Mouse (Mus musculus) brown adipose tissue, adult 24 weeks (tissue): ENCODE measurements around the gene Tmem178. TPM values are rescaled to one million over a fixed set of nuclear protein-coding genes. Genes with fewer than 3 reads are reported as not detected.

Experiments
- H3K27ac ChIP-seq: fragments of 200-500 bp; replicated peaks from 2 replicates; pipeline ENCODE4 v1.5.1; 2012; ENCODE audit warnings: low read depth, mild to moderate bottlenecking, low read length
- H3K4me1 ChIP-seq: fragments of 200-500 bp; 2 replicates; pipeline ENCODE4 v1.6.1; 2012; ENCODE audit warnings: low read length, mixed read lengths; ENCODE audit not compliant: control insufficient read depth, insufficient read depth, insufficient read length
- H3K4me3 ChIP-seq: fragments of 200-500 bp; 2 replicates; pipeline ENCODE4 v1.5.1; 2012; ENCODE audit warnings: low read depth, mild to moderate bottlenecking, low read length, moderate library complexity; ENCODE audit not compliant: insufficient read depth
- polyA plus RNA-seq: library from polyadenylated mRNA; stranded (reverse); fragments of >200 nt; gene quantifications from 2 replicates; pipeline ENCODE4 v1.2.4, GENCODE M21; 2012; ENCODE audit not compliant: missing spikeins, insufficient read depth, insufficient read length

Tmem178 gene
- not detected in 2 replicates for polyA plus RNA-seq

DNA sequence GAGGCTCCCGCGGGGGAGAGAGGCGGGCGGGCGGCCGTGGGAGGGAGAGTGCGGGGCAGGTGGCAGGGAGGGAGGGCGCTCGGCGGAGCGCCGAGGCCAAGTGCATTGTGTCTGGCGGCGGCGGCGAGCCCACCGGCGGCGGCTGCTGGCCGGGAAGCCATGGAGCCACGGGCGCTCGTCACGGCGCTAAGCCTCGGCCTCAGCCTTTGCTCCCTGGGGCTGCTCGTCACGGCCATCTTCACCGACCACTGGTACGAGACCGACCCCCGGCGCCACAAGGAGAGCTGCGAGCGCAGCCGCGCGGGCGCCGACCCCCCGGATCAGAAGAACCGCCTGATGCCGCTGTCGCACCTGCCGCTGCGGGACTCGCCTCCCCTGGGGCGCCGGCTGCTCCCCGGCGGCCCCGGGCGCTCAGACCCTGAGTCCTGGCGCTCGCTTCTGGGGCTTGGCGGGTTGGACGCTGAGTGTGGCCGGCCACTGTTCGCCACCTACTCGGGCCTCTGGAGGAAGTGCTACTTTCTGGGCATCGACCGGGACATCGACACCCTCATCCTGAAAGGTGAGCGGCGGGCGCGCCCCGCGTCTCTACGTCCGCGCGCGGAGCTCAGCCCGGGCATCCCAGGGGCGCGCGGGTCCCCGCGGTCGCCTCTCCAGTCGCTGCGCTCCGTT lies at the start of gene Tmem178:
Tmem178 (plus strand) TSS at position 103 of the 669 bp plus-strand sequence.
- no peaks in the 10 kb centered on the region for H3K4me1 ChIP-seq
- peak within 1 kb of the TSS; percentile 59 for H3K4me3 ChIP-seq
- H3K27ac ChIP-seq: no peak within 1 kb of the TSS

DNA sequence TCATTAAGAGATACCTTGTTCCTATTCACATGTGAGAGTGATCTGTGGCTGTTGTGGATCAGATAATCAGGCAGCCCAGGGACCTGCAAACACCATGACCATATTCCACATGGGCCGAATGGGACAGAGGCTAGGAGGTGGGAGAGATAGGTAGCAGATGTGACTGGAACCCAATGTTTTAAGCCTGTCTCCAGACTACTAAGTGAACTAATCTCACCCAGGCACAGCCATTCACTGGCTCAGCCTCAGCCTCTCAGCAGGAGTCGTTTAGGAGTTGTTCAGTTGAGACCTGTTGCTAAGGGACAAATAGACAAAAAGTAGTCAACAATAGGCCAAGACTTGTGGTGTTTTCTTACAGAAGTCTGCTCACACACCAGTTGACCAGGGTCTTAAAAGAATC lies 48.0 kb upstream of the Tmem178 start:
- H3K4me1 ChIP-seq: peaks cover 13% of the 10 kb centered on the region
- no peak overlapping the region for H3K4me3 ChIP-seq
- no peak overlapping the region for H3K27ac ChIP-seq

DNA sequence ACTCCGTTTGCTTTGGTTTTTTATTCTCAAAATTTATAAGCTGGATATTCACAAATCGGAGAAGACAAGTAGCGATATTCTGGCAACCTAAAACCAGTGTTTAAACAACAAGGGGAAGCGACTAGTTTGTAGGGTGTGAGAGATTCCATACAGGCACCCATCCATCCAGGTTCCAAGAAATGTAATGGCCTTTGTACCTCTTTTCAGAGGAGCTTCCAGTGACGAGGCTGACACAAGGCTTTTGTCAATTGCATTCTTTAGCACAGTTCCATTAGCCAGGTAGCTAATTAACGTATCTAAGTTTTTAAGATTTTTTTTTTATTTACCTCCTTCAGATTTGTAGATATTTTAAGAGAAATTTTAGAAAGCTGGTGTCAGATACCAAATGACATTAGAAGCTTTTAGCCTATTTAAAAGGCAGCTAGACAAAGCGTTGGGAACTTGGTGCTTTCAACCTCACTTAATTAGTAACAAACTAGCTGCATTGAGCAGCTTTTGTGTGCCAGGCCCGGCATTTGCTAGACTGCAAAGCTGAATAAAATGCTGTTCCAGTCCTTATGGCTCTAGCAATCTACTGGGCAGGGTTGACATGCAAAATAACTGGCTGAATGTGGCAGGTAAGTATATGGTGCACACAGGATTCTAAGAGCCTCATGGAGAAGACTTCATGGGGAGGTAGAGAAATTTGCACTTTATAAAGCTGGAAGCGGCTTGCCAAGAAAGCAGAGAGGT lies 46.6 kb upstream of the Tmem178 start:
- Histone ChIP-seq H3K4me3 (no peak overlapping the region), H3K27ac (no peak overlapping the region), H3K4me1 (peaks cover 8% of the 10 kb centered on the region)

DNA sequence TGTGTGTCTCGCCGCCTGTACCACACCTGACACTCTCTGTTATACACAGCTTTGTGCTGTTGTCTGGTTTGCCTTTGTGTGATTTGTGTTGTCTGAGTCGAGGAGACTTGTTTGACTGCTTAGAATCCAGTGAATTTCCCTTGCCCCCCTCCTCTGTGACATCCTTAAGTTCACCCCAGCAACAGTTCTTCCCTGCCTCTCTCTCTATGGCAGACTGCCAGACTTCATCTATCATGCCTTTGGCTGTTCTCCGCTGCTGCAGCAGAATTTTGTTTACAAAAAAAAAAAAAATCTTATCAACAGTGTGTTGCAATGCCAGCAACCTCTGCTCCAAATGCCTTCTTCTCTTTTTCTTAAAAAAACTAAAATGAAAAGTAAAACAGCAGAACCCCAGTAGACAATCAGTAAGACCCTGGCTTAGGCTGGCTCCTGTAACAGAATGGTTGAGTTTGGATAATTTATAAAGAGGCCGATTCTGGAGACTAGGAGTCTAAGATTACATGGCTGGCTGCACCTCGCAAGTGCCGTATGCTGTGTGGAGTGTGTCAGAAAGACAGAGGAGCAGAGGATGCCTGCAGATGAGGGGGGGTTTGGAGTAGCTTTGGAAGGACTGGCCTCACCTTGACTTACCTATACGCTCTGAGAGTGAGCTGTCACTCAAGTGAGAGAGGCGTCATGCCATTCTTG lies 44.8 kb upstream of the Tmem178 start:
- no peak overlapping the region for H3K27ac ChIP-seq
- H3K4me1 ChIP-seq: peaks cover 8% of the 10 kb centered on the region
- no peak overlapping the region for H3K4me3 ChIP-seq

DNA sequence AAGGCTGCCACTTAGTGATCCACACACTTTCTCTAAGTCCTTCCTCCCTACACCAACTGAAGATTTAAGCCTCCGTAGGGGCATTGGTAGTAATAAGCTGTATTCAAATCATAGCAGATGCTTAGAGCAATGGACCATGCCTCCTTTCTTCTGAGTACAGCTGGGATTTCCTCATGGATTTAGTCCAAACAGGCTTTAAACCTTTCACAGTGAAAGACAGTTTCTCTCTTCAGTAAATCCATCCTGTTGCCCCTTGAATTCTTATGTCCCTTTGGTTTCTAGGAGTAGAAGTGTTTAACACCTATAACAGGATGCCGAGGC lies 44.3 kb upstream of the Tmem178 start:
- no peak overlapping the region for H3K27ac ChIP-seq
- H3K4me1 ChIP-seq: peaks cover 8% of the 10 kb centered on the region
- no peak overlapping the region for H3K4me3 ChIP-seq

DNA sequence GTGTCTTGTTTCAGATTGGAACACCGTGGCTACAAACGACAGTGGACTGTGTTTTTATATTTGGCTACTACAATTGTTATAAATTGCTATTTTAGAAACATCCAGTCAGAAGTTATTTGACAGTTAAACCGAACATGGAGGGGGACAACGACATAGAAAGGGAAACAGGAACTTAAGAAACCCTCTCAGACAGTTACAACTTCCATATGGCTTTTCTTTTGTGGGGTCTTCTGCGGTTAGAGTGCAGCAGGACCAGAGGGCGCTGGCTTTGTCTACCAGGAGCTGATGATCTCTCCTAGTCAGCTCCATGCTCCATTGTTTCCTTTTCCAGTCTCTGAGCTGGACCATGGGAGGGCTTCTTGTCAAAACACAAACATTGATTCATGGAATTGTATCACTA lies 42.5 kb upstream of the Tmem178 start:
- Histone ChIP-seq H3K27ac (no peak overlapping the region), H3K4me3 (no peak overlapping the region), H3K4me1 (peaks cover 8% of the 10 kb centered on the region)

DNA sequence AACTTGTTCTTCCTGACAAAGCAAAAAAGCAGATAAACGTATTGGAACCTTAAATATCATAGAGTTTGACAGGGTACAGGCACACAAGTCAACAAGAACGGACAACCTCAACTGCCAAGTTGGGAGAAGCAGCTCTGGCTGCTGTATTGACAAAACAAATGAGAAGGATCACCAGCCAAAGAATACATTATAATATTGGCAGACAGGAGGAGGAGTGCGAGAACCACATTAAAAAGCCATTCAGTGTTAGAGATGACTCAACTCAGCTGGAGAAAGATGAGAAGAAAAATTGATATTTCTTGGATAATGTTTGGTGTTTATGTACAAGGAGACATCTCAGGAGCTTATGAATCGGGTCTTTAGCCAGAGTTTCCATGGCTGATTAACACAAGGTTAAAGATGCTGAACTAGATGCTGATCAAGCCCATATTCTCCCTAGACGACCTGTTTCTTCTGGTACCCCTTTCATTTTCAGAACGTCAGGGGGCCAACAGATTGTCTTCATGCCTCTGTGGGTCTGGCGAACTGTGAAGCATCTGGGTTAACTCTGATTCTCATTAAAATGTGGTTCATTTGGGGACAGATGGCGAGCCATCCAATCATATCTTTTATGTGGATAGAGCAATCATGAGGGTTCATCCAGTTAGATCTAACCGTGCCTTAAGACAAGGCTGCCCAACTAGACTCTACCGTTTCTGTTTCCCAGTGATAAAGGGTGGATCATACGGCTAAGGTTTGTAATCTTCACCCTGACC lies 41.1 kb upstream of the Tmem178 start:
- H3K4me1 ChIP-seq: peaks cover 8% of the 10 kb centered on the region
- H3K27ac ChIP-seq: no peak overlapping the region
- H3K4me3 ChIP-seq: no peak overlapping the region

DNA sequence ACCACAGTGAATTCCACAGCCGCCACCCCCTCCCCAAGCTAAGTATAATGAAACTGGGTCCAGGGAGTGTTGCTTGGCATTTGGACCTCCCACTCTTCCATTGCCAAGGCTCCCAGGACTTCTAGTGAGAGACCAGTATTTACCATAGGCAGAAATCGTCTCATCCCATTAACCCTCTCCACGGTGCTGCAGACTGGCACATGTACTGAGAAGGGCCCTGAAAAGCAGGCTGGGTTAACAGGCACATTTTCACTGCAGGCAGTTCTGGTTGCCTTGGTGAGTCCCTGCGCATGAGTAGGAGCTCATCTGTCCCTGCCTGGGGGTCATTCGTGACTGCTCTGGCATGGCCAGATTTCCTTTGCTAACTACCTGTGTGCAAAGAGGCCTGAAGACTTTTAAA lies 40.4 kb upstream of the Tmem178 start:
- H3K27ac ChIP-seq: no peak overlapping the region

DNA sequence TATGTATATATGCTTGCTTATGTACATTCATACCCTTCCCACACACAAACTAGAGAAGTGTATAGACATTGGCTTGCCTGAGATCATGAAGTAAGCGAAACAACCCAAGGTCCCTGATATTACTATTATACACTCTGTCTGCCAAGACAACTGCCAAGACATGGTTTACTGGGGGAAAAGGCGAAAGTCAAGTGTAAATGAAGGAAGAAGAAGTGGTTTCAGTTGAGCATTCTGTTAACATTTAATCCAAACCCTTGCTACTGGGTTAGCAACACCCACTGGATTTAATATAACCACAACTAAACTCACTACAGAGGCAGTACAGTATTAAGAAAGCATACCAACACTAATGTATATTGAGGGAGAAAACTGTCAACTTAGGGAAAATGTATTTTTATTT lies 28.8 kb upstream of the Tmem178 start:
- Histone ChIP-seq H3K4me3 (no peak overlapping the region), H3K4me1 (no peaks in the 10 kb centered on the region), H3K27ac (no peak overlapping the region)

More for the DNA sequence above, 40.4 kb upstream of the Tmem178 start:
- Histone ChIP-seq H3K4me3 (no peak overlapping the region), H3K4me1 (peaks cover 2% of the 10 kb centered on the region; the same call in 1 of the 2 replicates)

DNA sequence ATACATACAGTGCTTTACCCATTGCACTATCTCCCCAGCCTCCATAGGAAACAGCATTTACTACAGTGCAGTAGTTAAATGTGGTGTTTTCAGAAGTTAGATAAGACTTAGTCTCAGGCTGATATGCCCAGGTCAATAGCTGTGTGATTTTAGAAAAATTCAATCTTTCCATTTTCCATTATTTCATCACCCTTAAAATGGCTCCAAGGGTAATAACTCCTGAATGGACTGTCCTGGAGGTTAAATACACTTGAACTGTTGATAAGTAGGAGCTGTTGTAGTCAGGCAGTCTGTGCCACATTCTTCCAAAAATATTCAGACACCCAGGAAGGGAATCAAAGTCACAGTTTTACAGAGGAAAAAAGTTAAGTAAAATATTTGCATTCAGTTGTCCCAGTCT lies 25.2 kb upstream of the Tmem178 start:
- H3K4me1 ChIP-seq: 0 out of 2 replicates have a peak, but pooled peaks cover 2% of the 10 kb centered on the region
- H3K4me3 ChIP-seq: no peak overlapping the region
- H3K27ac ChIP-seq: no peak overlapping the region

DNA sequence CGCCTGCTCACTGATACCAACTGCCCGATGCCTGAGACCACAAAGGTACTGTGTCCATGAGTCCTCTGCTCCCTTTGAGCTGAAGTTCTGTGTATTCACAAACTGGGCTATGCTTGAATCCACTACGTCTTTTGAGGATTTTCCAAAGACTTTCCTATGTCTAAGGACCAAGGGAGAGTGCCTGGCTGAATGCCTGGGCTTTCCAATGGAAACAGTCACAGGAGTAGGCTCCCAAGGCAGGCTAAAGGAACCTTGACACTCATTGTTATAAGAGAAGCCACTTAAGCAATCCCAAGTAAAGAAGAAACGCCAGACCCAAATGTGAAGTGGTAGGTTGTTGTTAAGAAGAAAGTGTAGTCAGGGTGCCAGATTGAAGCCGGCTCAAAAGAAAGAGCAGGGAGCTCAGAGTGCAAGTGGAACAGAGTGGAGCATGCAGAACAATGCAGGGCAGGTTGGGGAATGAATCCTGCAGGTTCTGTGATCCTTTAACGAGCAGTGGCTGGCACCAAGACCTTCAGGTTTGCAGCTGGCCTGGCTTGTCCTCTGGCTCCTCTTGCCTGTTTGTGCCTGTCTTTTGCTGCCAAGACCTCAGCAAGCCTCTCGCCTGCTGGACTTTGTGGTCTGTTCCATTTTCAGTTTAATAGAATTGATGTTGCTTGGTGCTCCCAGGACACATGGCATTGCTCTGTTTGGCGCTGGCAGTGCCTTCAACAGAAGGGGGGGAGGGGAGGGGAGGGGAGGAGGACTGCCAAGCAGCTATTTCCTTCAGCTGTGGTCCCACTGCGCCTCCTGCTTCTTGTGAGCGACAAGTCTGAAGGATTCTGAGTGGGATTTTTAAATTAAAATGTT lies 22.9 kb upstream of the Tmem178 start:
- Histone ChIP-seq H3K4me3 (no peak overlapping the region), H3K27ac (no peak overlapping the region), H3K4me1 (0 out of 2 replicates have a peak, but pooled peaks cover 2% of the 10 kb centered on the region)

DNA sequence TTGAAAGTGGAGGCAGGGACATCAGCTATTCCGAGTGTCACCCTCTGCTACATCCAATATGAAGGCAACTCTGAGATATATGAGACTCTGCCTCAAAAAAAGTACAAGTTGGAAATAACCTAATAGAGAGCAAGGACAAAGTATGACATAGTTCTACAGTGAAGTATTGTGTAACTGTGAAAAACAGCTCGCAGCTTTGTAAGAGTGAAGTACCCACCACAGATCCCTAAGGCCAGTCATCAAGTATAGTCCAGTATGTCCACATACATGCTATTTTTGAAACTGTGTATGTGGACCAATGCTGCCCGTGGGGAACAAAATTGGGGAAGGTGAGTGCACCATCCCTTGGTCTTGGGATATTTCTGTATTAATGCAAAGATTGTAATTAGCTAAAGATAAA lies 18.9 kb upstream of the Tmem178 start:
- H3K27ac ChIP-seq: no peak overlapping the region
- no peak overlapping the region for H3K4me3 ChIP-seq
- 0 out of 2 replicates have a peak, but pooled peaks cover 2% of the 10 kb centered on the region for H3K4me1 ChIP-seq

DNA sequence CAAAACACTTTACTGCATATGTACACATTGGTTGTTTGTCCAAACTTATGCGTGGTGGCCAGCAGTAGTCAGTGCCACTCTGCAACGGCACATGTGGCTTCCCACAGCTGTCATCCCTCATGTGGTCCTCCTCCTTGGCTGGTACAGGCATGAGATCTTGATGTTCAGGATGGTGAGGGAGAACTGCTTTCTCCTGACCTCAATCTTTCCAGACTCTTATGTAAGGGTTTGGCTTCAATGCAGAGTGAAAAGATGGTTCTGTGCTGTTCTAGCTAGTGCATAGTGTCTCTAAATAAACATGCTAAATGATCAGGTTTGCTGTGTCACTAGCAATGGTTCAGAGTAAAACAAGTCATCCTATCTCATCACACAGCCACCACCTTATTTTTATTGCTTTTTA lies 17.3 kb upstream of the Tmem178 start:
- H3K4me3 ChIP-seq: no peak overlapping the region
- H3K27ac ChIP-seq: no peak overlapping the region
- no peaks in the 10 kb centered on the region for H3K4me1 ChIP-seq

DNA sequence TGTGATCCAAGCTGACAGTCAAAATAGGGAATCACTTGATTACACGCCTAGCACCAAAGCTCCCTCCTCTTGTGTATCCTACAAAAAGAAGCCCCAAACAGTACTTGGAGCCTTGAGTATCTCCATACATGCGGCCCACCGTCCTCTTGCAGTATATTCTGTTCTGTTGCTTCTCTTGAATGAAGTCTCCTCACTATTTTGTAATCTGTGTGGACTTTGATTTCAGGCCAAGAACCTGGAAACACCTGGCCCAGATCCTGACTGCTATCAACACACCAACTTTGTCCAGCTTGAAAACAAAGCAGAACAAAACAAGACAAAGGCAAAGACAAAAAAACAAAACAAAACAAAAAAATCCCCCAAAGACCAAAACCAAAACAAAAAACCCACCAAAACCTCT lies 11.7 kb upstream of the Tmem178 start:
- no peaks in the 10 kb centered on the region; the same call in 1 of the 2 replicates for H3K4me1 ChIP-seq
- H3K27ac ChIP-seq: peak overlapping the region; percentile 67; the same call in 1 of the 2 replicates
- H3K4me3 ChIP-seq: no peak overlapping the region
